Mouse (Mus musculus): ENCODE results near the gene Suclg2. TPM values are rescaled to one million over a fixed set of nuclear protein-coding genes. Genes with fewer than 3 reads are reported as not detected.
A peak's percentile ranks its signal among the peaks of the same experiment; 100 is the strongest.

Gene Suclg2
- total and polyA plus RNA-seq, 2 experiments from 2014 or later: 79.5 to 105 TPM

DNA sequence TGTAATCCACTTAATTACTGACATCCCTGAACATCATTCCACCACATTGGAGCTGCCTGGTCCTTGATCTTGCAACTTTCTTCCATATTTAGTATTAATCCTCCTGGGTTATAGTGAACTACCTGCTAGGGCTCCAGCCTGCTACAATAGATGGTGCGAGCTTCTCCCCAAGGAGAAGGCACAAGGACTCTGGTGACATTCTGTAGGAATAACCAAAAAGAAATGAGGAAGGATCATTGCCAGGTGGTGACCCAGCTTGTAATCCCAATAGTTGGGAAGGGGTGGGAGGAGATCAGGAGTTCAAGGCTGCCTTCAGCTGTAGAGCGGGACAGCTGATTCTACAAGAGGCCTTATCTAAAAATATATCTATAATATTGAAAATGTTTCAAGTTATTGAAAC lies 41.6 kb downstream of the Suclg2 start:
- no peaks in the 10 kb centered on the region for H3K36me3 ChIP-seq (replicated peaks; ENCODE audit: control insufficient read depth, insufficient read depth, low read length)
- H3K4me1 ChIP-seq (ENCODE audit: control insufficient read depth, insufficient read depth): peaks cover 15% of the 10 kb centered on the region
- WGBS: 96% methylated on average over 2 of the region's 2 CpGs

DNA sequence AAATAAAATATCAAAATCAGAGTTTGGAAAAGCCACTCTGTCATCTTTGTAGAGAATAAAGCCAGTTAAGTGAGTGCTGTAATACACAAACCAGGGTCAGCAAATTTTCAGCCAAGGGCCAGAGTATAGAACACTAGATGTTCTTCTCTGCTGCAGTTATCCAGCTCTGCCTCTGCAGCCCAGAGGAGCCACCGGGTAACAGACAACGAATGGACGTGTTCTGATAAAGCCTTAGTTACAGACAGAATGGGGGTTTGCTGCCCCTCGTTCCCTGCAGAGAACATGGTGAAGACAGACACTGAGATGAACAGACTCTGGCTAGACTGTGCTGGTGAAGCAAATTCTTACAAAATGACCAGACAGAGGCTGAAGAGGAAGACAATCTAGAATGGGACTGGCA lies 42.2 kb downstream of the Suclg2 start:
- H3K4me2 ChIP-seq (ENCODE audit: low read depth, low read length): no peak overlapping the region
- WGBS: 24% methylated on average over 4 of the region's 4 CpGs
- no peak overlapping the region for H3K27ac ChIP-seq (ENCODE audit: low read depth)
- no peak for ATAC-seq (ENCODE audit: insufficient read depth, low read depth)
- peaks cover 15% of the 10 kb centered on the region for H3K4me1 ChIP-seq (ENCODE audit: control insufficient read depth, insufficient read depth)
- TF ChIP-seq CTCF (IDR thresholded peaks at IDR 0.05; ENCODE audit: low read depth) (no peak), EP300 (IDR thresholded peaks at IDR 0.05; ENCODE audit: low read depth) (no peak)
- H3K9me3 ChIP-seq (replicated peaks; ENCODE audit: control insufficient read depth, low read length): no peaks in the 10 kb centered on the region
- no peak for DNase-seq (ENCODE audit: low spot score)
- H3K4me3 ChIP-seq (ENCODE audit: low read depth, low read length): no peak overlapping the region
- no peaks in the 10 kb centered on the region; the same call in 1 of the 2 replicates for H3K36me3 ChIP-seq (replicated peaks; ENCODE audit: control insufficient read depth, insufficient read depth, low read length)
- H3K27me3 ChIP-seq (ENCODE audit: control insufficient read depth, insufficient read depth, low read length): no peaks in the 10 kb centered on the region
- H3K9ac ChIP-seq (replicated peaks; ENCODE audit: low read depth, low read length): no peak overlapping the region

More for the DNA sequence above, 41.6 kb downstream of the Suclg2 start:
- no peaks in the 10 kb centered on the region for H3K27me3 ChIP-seq (ENCODE audit: control insufficient read depth, insufficient read depth, low read length)
- DNase-seq (ENCODE audit: low spot score) (no peak), ATAC-seq (ENCODE audit: insufficient read depth, low read depth) (no peak)
- TF ChIP-seq CTCF (IDR thresholded peaks at IDR 0.05; ENCODE audit: low read depth): no peak
- no peak for TF ChIP-seq EP300 (IDR thresholded peaks at IDR 0.05; ENCODE audit: low read depth)
- H3K4me3 ChIP-seq (ENCODE audit: low read depth, low read length): no peak overlapping the region
- H3K9ac ChIP-seq (replicated peaks; ENCODE audit: low read depth, low read length): no peak overlapping the region
- H3K4me2 ChIP-seq (ENCODE audit: low read depth, low read length): no peak overlapping the region
- no peaks in the 10 kb centered on the region for H3K9me3 ChIP-seq (replicated peaks; ENCODE audit: control insufficient read depth, low read length)
- no peak overlapping the region for H3K27ac ChIP-seq (ENCODE audit: low read depth)

DNA sequence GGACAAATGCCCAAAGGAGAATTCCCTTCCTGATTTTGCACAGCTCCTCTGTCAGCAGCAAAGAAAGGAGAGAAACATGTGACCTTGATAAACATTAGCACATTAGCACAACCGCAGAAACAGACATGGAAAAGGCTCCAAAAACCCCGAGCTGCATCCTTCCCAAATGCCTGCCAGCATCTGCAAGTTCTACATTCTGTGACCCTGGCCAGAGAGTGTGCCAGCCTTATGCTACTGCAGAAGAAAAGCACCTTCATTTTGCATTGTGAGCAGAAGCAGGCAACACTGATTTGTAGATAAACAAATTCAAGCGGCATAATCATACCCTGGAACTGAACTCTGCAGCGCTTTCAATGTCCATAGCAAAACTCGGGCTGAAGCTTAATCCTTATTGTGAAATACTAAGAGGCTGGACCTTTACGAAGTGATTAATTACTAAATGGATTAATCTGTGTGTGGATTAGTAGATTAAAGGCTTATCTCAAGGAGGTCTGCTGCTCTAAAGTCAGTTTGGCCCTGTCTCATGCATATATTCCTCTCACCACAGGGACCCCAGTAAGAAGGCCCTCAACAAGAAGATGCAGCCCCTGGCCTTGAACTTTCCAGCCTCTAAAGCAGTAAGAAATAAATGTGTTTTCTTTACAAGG lies 43.4 kb downstream of the Suclg2 start:
- TF ChIP-seq EP300 (IDR thresholded peaks at IDR 0.05; ENCODE audit: low read depth): no peak
- no peak for TF ChIP-seq CTCF (IDR thresholded peaks at IDR 0.05; ENCODE audit: low read depth)
- DNase-seq (ENCODE audit: low spot score) (no peak), ATAC-seq (ENCODE audit: insufficient read depth, low read depth) (no peak)
- WGBS: 37% methylated on average over 6 of the region's 6 CpGs
- no peak overlapping the region for H3K9ac ChIP-seq (replicated peaks; ENCODE audit: low read depth, low read length)
- H3K27ac ChIP-seq (ENCODE audit: low read depth): no peak overlapping the region
- H3K4me3 ChIP-seq (ENCODE audit: low read depth, low read length): no peak overlapping the region
- no peaks in the 10 kb centered on the region for H3K27me3 ChIP-seq (ENCODE audit: control insufficient read depth, insufficient read depth, low read length)
- no peak overlapping the region for H3K4me2 ChIP-seq (ENCODE audit: low read depth, low read length)
- peaks cover 14% of the 10 kb centered on the region for H3K4me1 ChIP-seq (ENCODE audit: control insufficient read depth, insufficient read depth)
- H3K9me3 ChIP-seq (replicated peaks; ENCODE audit: control insufficient read depth, low read length): no peaks in the 10 kb centered on the region
- H3K36me3 ChIP-seq (replicated peaks; ENCODE audit: control insufficient read depth, insufficient read depth, low read length): no peaks in the 10 kb centered on the region; the same call in 1 of the 2 replicates

DNA sequence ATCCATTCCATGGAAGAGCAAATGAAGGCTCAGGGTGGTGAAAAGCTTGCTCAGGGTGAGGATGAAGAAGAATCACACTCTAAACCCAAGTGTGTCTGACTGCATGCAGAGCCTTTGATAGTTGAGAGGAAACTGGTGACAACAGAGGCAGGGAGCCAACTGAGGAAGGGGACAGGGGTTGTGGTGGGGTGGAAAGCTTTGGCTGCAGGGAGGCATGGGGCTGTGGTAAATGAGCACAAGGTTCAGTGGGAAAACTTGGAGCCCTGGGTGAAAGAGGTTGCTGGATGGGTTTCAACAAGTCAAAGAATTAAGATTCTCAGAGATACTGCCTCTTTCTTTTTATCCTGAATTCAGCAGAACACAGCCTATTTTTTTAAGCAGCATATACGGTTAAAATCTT lies 43.9 kb downstream of the Suclg2 start:
- TF ChIP-seq EP300 (IDR thresholded peaks at IDR 0.05; ENCODE audit: low read depth) (no peak), CTCF (IDR thresholded peaks at IDR 0.05; ENCODE audit: low read depth) (no peak)
- no peaks in the 10 kb centered on the region for H3K27me3 ChIP-seq (ENCODE audit: control insufficient read depth, insufficient read depth, low read length)
- H3K4me2 ChIP-seq (ENCODE audit: low read depth, low read length): no peak overlapping the region
- 14% methylated on average over 1 of the region's 1 CpGs for WGBS
- no peaks in the 10 kb centered on the region for H3K9me3 ChIP-seq (replicated peaks; ENCODE audit: control insufficient read depth, low read length)
- H3K4me3 ChIP-seq (ENCODE audit: low read depth, low read length): no peak overlapping the region
- peaks cover 9% of the 10 kb centered on the region for H3K4me1 ChIP-seq (ENCODE audit: control insufficient read depth, insufficient read depth)
- H3K36me3 ChIP-seq (replicated peaks; ENCODE audit: control insufficient read depth, insufficient read depth, low read length): no peaks in the 10 kb centered on the region; the same call in 1 of the 2 replicates
- no peak overlapping the region for H3K27ac ChIP-seq (ENCODE audit: low read depth)
- ATAC-seq (ENCODE audit: insufficient read depth, low read depth) (no peak), DNase-seq (ENCODE audit: low spot score) (no peak)
- H3K9ac ChIP-seq (replicated peaks; ENCODE audit: low read depth, low read length): no peak overlapping the region

DNA sequence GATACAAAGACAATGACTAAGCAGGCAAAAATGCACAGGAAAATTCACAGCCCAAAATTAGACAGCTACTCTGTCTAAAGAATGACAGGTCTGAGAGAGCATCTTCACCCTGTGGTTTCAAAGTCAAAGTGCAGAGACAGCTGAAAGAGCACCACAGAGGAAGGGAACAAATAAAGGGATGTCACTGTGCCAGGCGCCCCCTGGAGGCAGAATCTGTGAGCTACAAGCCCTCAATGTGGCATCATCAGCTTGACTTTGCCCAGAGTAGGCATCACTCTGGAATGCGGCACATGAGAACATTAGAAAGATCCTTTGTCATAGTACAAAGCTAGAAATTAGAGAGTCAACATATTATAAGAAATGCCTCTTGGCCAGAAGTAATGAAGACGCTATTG lies 49.3 kb downstream of the Suclg2 start:
- DNase-seq (ENCODE audit: low spot score) (no peak), ATAC-seq (ENCODE audit: insufficient read depth, low read depth) (no peak)
- no peaks in the 10 kb centered on the region; the same call in 1 of the 2 replicates for H3K4me1 ChIP-seq (ENCODE audit: control insufficient read depth, insufficient read depth)

More for the DNA sequence above, 49.3 kb downstream of the Suclg2 start:
- Histone ChIP-seq H3K27me3 (ENCODE audit: control insufficient read depth, insufficient read depth, low read length) (no peaks in the 10 kb centered on the region), H3K4me3 (ENCODE audit: low read depth, low read length) (no peak overlapping the region), H3K36me3 (replicated peaks; ENCODE audit: control insufficient read depth, insufficient read depth, low read length) (no peaks in the 10 kb centered on the region; the same call in 1 of the 2 replicates), H3K9me3 (replicated peaks; ENCODE audit: control insufficient read depth, low read length) (no peaks in the 10 kb centered on the region), H3K27ac (ENCODE audit: low read depth) (no peak overlapping the region), H3K9ac (replicated peaks; ENCODE audit: low read depth, low read length) (no peak overlapping the region), H3K4me2 (ENCODE audit: low read depth, low read length) (no peak overlapping the region)
- no peak for TF ChIP-seq EP300 (IDR thresholded peaks at IDR 0.05; ENCODE audit: low read depth)
- peak; percentile 52 for TF ChIP-seq CTCF (IDR thresholded peaks at IDR 0.05; ENCODE audit: low read depth)
- 56% methylated on average over 3 of the region's 3 CpGs for WGBS

All from heart, postnatal 0 days (tissue).